Mouse (Mus musculus): Measurements from ENCODE around the gene Ap1g1. TPM values are rescaled to one million over a fixed set of nuclear protein-coding genes. Genes with fewer than 3 reads are reported as not detected.

The Ap1g1 gene
- not detected in 2 replicates for polyA plus RNA-seq (2012; ENCODE audit: insufficient read depth, insufficient read length, low replicate concordance, missing spikeins)

DNA sequence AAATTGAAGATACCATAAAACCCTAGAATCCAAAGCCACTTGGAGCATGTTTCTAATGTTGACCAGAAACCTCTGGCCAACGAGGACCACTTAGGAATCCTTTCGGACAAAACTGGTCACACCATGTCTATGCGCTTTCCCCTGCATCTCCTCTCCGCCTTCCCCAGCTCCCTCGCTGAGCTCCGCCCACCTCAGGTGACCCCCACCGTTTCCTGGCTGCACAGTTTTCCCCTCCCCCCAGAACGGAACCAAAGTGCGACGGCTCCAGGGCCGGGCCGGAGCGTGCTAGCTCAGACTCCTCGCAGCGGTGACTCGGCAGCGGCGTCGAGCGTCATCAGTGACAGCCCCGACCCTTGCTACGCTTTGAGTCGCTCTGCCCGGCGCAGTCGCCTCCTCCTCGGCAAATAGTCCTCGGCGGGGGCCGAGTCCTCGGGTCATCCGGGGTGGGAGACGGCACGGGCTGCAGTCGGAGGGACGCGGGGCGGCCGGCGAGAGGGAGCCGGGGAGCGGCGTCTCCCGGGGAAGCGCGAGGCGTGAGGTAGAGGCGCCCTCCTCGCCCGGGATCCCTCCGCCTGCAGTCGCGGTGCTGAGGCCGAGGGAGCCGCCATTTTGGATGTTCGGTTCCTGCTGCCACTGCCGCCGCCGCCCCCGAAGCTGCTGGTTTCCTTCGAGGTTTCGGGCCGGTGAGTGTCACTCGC, at the start of gene Ap1g1:
Gene Ap1g1, plus strand, starts transcription at position 275 of the 698 bp plus-strand sequence.
- Histone ChIP-seq H3K27ac (ENCODE audit: insufficient read depth, low read depth, low read length) (peak within 1 kb of the TSS; percentile 99), H3K4me1 (ENCODE audit: control insufficient read depth, insufficient read depth, low read length) (peaks cover under 1% of the 10 kb centered on the region; the same call in 1 of the 2 replicates), H3K4me3 (ENCODE audit: insufficient read depth, low read depth, low read length) (peak within 1 kb of the TSS; percentile 87)
- under 1% methylated on average over 64 of the region's 64 CpGs for WGBS
- TF ChIP-seq POLR2A (IDR thresholded peaks at IDR 0.05; ENCODE audit: insufficient read depth, low read depth, low read length) (no peak; the same call in 1 of the 2 replicates), CTCF (IDR thresholded peaks at IDR 0.05; ENCODE audit: insufficient read depth, low read depth, low read length) (no peak)

DNA sequence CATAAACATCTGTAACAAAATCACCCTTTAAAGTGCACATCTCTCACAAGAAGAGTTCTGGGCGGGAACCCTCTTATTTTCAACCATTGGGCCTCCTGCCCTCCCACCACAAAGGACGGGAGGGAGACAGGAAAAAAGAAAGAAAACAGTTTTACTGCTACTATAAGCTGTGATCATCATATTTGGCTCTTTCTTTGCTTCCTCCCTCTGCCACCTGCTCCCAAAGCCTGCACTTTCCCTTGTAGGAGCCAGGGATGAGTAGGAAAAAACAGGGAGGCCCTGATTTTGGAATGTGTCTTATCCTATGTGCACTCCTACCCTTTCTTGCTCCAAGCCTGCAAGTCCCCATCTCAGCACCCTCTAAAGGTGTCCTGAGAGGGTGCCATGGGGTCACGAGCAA, 47.3 kb upstream of the Ap1g1 start:
- peaks cover 8% of the 10 kb centered on the region; the same call in 1 of the 2 replicates for H3K4me1 ChIP-seq (ENCODE audit: control insufficient read depth, insufficient read depth, low read length)
- H3K4me3 ChIP-seq (ENCODE audit: insufficient read depth, low read depth, low read length): no peak overlapping the region
- WGBS: 69% methylated on average over 3 of the region's 3 CpGs
- TF ChIP-seq CTCF (IDR thresholded peaks at IDR 0.05; ENCODE audit: insufficient read depth, low read depth, low read length) (no peak), POLR2A (IDR thresholded peaks at IDR 0.05; ENCODE audit: insufficient read depth, low read depth, low read length) (no peak)
- H3K27ac ChIP-seq (ENCODE audit: insufficient read depth, low read depth, low read length): no peak overlapping the region

DNA sequence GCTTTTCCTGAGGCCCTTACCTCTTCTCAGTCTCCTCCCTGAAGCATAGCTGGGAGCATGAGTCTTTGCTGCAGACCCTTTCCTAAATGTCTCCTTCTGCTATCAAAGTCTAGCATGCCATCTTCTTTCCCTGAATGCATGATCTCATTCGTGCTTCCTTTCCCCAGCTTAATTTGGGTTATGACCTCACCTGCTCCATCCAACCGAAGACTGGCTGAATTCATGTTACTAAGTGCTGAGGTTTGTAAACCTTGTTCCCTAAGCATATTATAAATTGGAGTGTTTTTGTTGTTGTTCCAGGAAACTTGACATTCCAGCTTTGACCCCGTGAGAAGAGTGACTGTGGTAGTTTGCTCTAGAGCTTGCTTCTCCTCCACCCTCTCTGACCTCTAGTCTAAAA, 44.3 kb upstream of the Ap1g1 start:
- Histone ChIP-seq H3K4me1 (ENCODE audit: control insufficient read depth, insufficient read depth, low read length) (peaks cover 10% of the 10 kb centered on the region; the same call in 1 of the 2 replicates), H3K27ac (ENCODE audit: insufficient read depth, low read depth, low read length) (no peak overlapping the region), H3K4me3 (ENCODE audit: insufficient read depth, low read depth, low read length) (no peak overlapping the region)
- WGBS: 72% methylated on average over 3 of the region's 3 CpGs
- TF ChIP-seq CTCF (IDR thresholded peaks at IDR 0.05; ENCODE audit: insufficient read depth, low read depth, low read length): no peak
- TF ChIP-seq POLR2A (IDR thresholded peaks at IDR 0.05; ENCODE audit: insufficient read depth, low read depth, low read length): no peak

- peaks cover 5% of the 10 kb centered on the region; the same call in 1 of the 2 replicates for H3K4me1 ChIP-seq (ENCODE audit: control insufficient read depth, insufficient read depth, low read length)
- TF ChIP-seq CTCF (IDR thresholded peaks at IDR 0.05; ENCODE audit: insufficient read depth, low read depth, low read length) (0 out of 2 replicates have a peak, but pooled peaks have one; percentile 19), POLR2A (IDR thresholded peaks at IDR 0.05; ENCODE audit: insufficient read depth, low read depth, low read length) (no peak)
- peak overlapping the region; percentile 86 for H3K4me3 ChIP-seq (ENCODE audit: insufficient read depth, low read depth, low read length)
- WGBS: under 1% methylated on average over 8 of the region's 8 CpGs
- no peak overlapping the region for H3K27ac ChIP-seq (ENCODE audit: insufficient read depth, low read depth, low read length)
Measured at GRCm38 (mm10) chr8:109736819-109737218, 41.5 kb upstream of the Ap1g1 start.

- peaks cover 3% of the 10 kb centered on the region; the same call in 1 of the 2 replicates for H3K4me1 ChIP-seq (ENCODE audit: control insufficient read depth, insufficient read depth, low read length)
- peak; percentile 61; the same call in 1 of the 2 replicates for TF ChIP-seq POLR2A (IDR thresholded peaks at IDR 0.05; ENCODE audit: insufficient read depth, low read depth, low read length)
- peak; percentile 21; the same call in 1 of the 2 replicates for TF ChIP-seq CTCF (IDR thresholded peaks at IDR 0.05; ENCODE audit: insufficient read depth, low read depth, low read length)
- no peak within 1 kb of the TSS for H3K27ac ChIP-seq (ENCODE audit: insufficient read depth, low read depth, low read length)
- H3K4me3 ChIP-seq (ENCODE audit: insufficient read depth, low read depth, low read length): peak within 1 kb of the TSS; percentile 86
- WGBS: under 1% methylated on average over 59 of the region's 59 CpGs
Measured at GRCm38 (mm10) chr8:109737237-109738048, 40.9 kb upstream of the Ap1g1 start, which contains the start of gene Atxn1l. Gene Atxn1l (minus strand): TSS chr8:109737739.

GRCm38 (mm10) chr8:109738049-109738380, 40.3 kb upstream of the Ap1g1 start:
- 63% methylated on average over 1 of the region's 1 CpGs for WGBS
- Histone ChIP-seq H3K4me1 (ENCODE audit: control insufficient read depth, insufficient read depth, low read length) (peaks cover 3% of the 10 kb centered on the region; the same call in 1 of the 2 replicates), H3K4me3 (ENCODE audit: insufficient read depth, low read depth, low read length) (peak overlapping the region; percentile 86; the same call in 1 of the 2 replicates), H3K27ac (ENCODE audit: insufficient read depth, low read depth, low read length) (no peak overlapping the region)
- TF ChIP-seq CTCF (IDR thresholded peaks at IDR 0.05; ENCODE audit: insufficient read depth, low read depth, low read length) (no peak), POLR2A (IDR thresholded peaks at IDR 0.05; ENCODE audit: insufficient read depth, low read depth, low read length) (no peak)

- WGBS: 87% methylated on average over 12 of the region's 12 CpGs
- 0 out of 2 replicates have a peak, but pooled peaks cover 3% of the 10 kb centered on the region for H3K4me1 ChIP-seq (ENCODE audit: control insufficient read depth, insufficient read depth, low read length)
- H3K27ac ChIP-seq (ENCODE audit: insufficient read depth, low read depth, low read length): no peak overlapping the region
- TF ChIP-seq POLR2A (IDR thresholded peaks at IDR 0.05; ENCODE audit: insufficient read depth, low read depth, low read length) (no peak), CTCF (IDR thresholded peaks at IDR 0.05; ENCODE audit: insufficient read depth, low read depth, low read length) (no peak)
- no peak overlapping the region for H3K4me3 ChIP-seq (ENCODE audit: insufficient read depth, low read depth, low read length)
Measured at GRCm38 (mm10) chr8:109747468-109748199, 30.7 kb upstream of the Ap1g1 start.

DNA sequence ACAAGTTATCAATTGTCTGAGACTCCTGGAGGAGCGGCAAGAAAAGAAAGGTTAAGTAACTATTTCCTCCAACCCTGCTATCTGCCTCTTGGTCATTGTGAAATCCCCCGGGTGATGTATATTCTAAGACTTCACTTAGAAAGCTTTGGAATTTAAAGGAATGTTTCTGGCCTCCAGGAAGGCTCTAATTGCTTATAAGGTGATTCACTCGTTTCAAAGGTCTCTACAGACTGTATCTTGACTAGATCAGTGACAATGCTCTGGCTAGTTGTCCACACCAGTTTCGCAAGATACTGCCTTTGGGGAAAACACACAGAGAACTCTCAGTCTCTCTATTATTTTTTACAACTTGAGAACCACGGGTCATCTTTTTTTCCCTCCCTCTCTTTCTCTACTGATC, 28.1 kb upstream of the Ap1g1 start:
- 52% methylated on average over 5 of the region's 5 CpGs for WGBS
- Histone ChIP-seq H3K27ac (ENCODE audit: insufficient read depth, low read depth, low read length) (no peak overlapping the region), H3K4me3 (ENCODE audit: insufficient read depth, low read depth, low read length) (no peak overlapping the region), H3K4me1 (ENCODE audit: control insufficient read depth, insufficient read depth, low read length) (0 out of 2 replicates have a peak, but pooled peaks cover 3% of the 10 kb centered on the region)
- TF ChIP-seq POLR2A (IDR thresholded peaks at IDR 0.05; ENCODE audit: insufficient read depth, low read depth, low read length): no peak
- no peak for TF ChIP-seq CTCF (IDR thresholded peaks at IDR 0.05; ENCODE audit: insufficient read depth, low read depth, low read length)

Data from olfactory bulb, adult 2 months (tissue).